Mouse (Mus musculus) hindbrain, embryonic 15.5 days (tissue): Measurements from ENCODE around the gene Neurl2. TPM values are rescaled to one million over a fixed set of nuclear protein-coding genes. Genes with fewer than 3 reads are reported as not detected.

Experiments used
- ATAC-seq: fragments of 200-750 bp; cut with Nextera tagmentation; 2 replicates; pipeline ENCODE4 v1.8.0; 2017; ENCODE audit warnings: low read depth, moderate number of reproducible peaks, moderate TSS enrichment; ENCODE audit not compliant: low FRiP score
- H3K27ac ChIP-seq: fragments of 300-500 bp; sonication (generic); replicated peaks from 2 replicates; pipeline ENCODE4 v1.5.1; 2015; ENCODE audit warnings: mild to moderate bottlenecking, inconsistent platforms
- H3K27me3 ChIP-seq: fragments of 300-500 bp; sonication (generic); 2 replicates; pipeline ENCODE4 v1.6.1; 2015; ENCODE audit warnings: control low read depth, inconsistent platforms
- H3K36me3 ChIP-seq: fragments of 300-500 bp; sonication (generic); 2 replicates; pipeline ENCODE4 v1.6.1; 2015; ENCODE audit warnings: control low read depth, inconsistent platforms
- H3K4me1 ChIP-seq: fragments of 300-500 bp; sonication (generic); replicated peaks from 2 replicates; pipeline ENCODE4 v1.6.1; 2015; ENCODE audit warnings: control low read depth, inconsistent platforms
- H3K4me2 ChIP-seq: fragments of 300-500 bp; sonication (generic); 2 replicates; pipeline ENCODE4 v1.6.1; 2015; ENCODE audit warnings: moderate library complexity, mild to moderate bottlenecking, inconsistent platforms
- H3K4me3 ChIP-seq: fragments of 300-500 bp; sonication (generic); 2 replicates; pipeline ENCODE4 v1.5.1; 2015; ENCODE audit warnings: mild to moderate bottlenecking, inconsistent platforms
- H3K9ac ChIP-seq: fragments of 300-500 bp; sonication (generic); 2 replicates; pipeline ENCODE4 v1.6.1; 2015; ENCODE audit warnings: inconsistent platforms
- H3K9me3 ChIP-seq: fragments of 300-500 bp; sonication (generic); 2 replicates; pipeline ENCODE4 v1.6.1; 2016; ENCODE audit warnings: control low read depth, inconsistent platforms
- WGBS: fragments of 180-500 bp; shearing (Covaris S2); methylation state at CpG from one replicate; pipeline ENCODE4 v1.1.7; 2015; 5-methylcytosine and 5-hydroxymethylcytosine counted together
- polyA plus RNA-seq: library from polyadenylated mRNA; unstranded; fragments of >200 nt; fragmentation: Nextera tagmentation; extraction: Ambion mirVana; gene quantifications from 2 replicates; pipeline ENCODE4 v1.2.1, GENCODE M21; 2015

The Neurl2 gene
- polyA plus RNA-seq, 1 experiment from 2014 or later, result 7.9 TPM

GRCm38 (mm10) chr2:164827146-164827850 is 6.0 kb downstream of the Neurl2 start:
- no peak overlapping the region for H3K4me3 ChIP-seq
- ATAC-seq, result no peak

GRCm38 (mm10) chr2:164825521-164825920 is 7.7 kb downstream of the Neurl2 start:
- Histone ChIP-seq H3K4me3 (no peak overlapping the region), H3K36me3 (peaks cover 34% of the 10 kb centered on the region), H3K27me3 (no peaks in the 10 kb centered on the region), H3K9ac (no peak overlapping the region), H3K4me2 (no peak overlapping the region), H3K27ac (no peak overlapping the region), H3K4me1 (peaks cover 28% of the 10 kb centered on the region), H3K9me3 (no peaks in the 10 kb centered on the region)
- 97% methylated on average over 17 of the region's 17 CpGs for WGBS
- no peak for ATAC-seq

More at GRCm38 (mm10) chr2:164827146-164827850, 6.0 kb downstream of the Neurl2 start:
- no peaks in the 10 kb centered on the region for H3K27me3 ChIP-seq
- H3K9ac ChIP-seq, result no peak overlapping the region
- H3K4me2 ChIP-seq, result no peak overlapping the region
- WGBS, result 89% methylated on average over 15 of the region's 16 CpGs
- H3K9me3 ChIP-seq, result no peaks in the 10 kb centered on the region
- no peak overlapping the region for H3K27ac ChIP-seq
- H3K4me1 ChIP-seq, result peaks cover 24% of the 10 kb centered on the region
- H3K36me3 ChIP-seq, result peaks cover 26% of the 10 kb centered on the region

GRCm38 (mm10) chr2:164823969-164824368 is 9.3 kb downstream of the Neurl2 start:
- no peaks in the 10 kb centered on the region for H3K9me3 ChIP-seq
- 96% methylated on average over 4 of the region's 4 CpGs for WGBS
- no peak overlapping the region for H3K27ac ChIP-seq
- no peak overlapping the region for H3K9ac ChIP-seq
- ATAC-seq, result no peak
- peak overlapping the region; percentile 60 for H3K4me2 ChIP-seq
- H3K36me3 ChIP-seq, result peaks cover 36% of the 10 kb centered on the region
- H3K4me3 ChIP-seq, result peak overlapping the region; percentile 64; the same call in 1 of the 2 replicates
- no peaks in the 10 kb centered on the region for H3K27me3 ChIP-seq
- peaks cover 28% of the 10 kb centered on the region for H3K4me1 ChIP-seq

- Histone ChIP-seq H3K4me3 (peak overlapping the region; percentile 64), H3K4me1 (peaks cover 28% of the 10 kb centered on the region), H3K9ac (peak overlapping the region; percentile 82), H3K36me3 (peaks cover 32% of the 10 kb centered on the region), H3K27me3 (no peaks in the 10 kb centered on the region), H3K27ac (peak overlapping the region; percentile 92), H3K4me2 (peak overlapping the region; percentile 60), H3K9me3 (no peaks in the 10 kb centered on the region)
- peak; percentile 60 for ATAC-seq
- 1% methylated on average over 10 of the region's 10 CpGs for WGBS
Measured at GRCm38 (mm10) chr2:164823181-164823585, 10.1 kb downstream of the Neurl2 start.

- peak within 1 kb of the TSS; percentile 92 for H3K27ac ChIP-seq
- peak within 1 kb of the TSS; percentile 82 for H3K9ac ChIP-seq
- H3K4me1 ChIP-seq, result peaks cover 28% of the 10 kb centered on the region
- H3K27me3 ChIP-seq, result no peaks in the 10 kb centered on the region
- peak within 1 kb of the TSS; percentile 64 for H3K4me3 ChIP-seq
- H3K36me3 ChIP-seq, result peaks cover 27% of the 10 kb centered on the region
- WGBS, result under 1% methylated on average over 32 of the region's 32 CpGs
- H3K4me2 ChIP-seq, result peak within 1 kb of the TSS; percentile 60
- ATAC-seq, result peak; percentile 98
- H3K9me3 ChIP-seq, result no peaks in the 10 kb centered on the region
Measured at GRCm38 (mm10) chr2:164822636-164823165, 10.6 kb downstream of the Neurl2 start, which contains the start of gene Zswim1. Zswim1 (plus strand) TSS chr2:164822686.

- Histone ChIP-seq H3K36me3 (peaks cover 21% of the 10 kb centered on the region), H3K9me3 (no peaks in the 10 kb centered on the region), H3K4me1 (peaks cover 24% of the 10 kb centered on the region), H3K9ac (no peak overlapping the region), H3K27me3 (no peaks in the 10 kb centered on the region), H3K4me2 (no peak overlapping the region), H3K4me3 (no peak overlapping the region), H3K27ac (no peak overlapping the region)
- WGBS, result 81% methylated on average over 6 of the region's 6 CpGs
- no peak for ATAC-seq
Measured at GRCm38 (mm10) chr2:164821060-164821459, 12.2 kb downstream of the Neurl2 start.

GRCm38 (mm10) chr2:164817703-164818102 is 15.6 kb downstream of the Neurl2 start:
- ATAC-seq, result no peak
- Histone ChIP-seq H3K36me3 (peaks cover 14% of the 10 kb centered on the region; the same call in 1 of the 2 replicates), H3K27me3 (no peaks in the 10 kb centered on the region), H3K27ac (no peak overlapping the region), H3K4me1 (peaks cover 9% of the 10 kb centered on the region), H3K4me3 (no peak overlapping the region), H3K9me3 (no peaks in the 10 kb centered on the region), H3K4me2 (no peak overlapping the region), H3K9ac (no peak overlapping the region)
- 72% methylated on average over 5 of the region's 5 CpGs for WGBS

GRCm38 (mm10) chr2:164817206-164817605 is 16.1 kb downstream of the Neurl2 start:
- no peaks in the 10 kb centered on the region for H3K27me3 ChIP-seq
- H3K27ac ChIP-seq, result no peak overlapping the region
- ATAC-seq, result no peak
- no peak overlapping the region for H3K9ac ChIP-seq
- H3K36me3 ChIP-seq, result peaks cover 14% of the 10 kb centered on the region; the same call in 1 of the 2 replicates
- peaks cover 5% of the 10 kb centered on the region for H3K4me1 ChIP-seq
- WGBS, result 90% methylated on average over 6 of the region's 6 CpGs
- H3K9me3 ChIP-seq, result no peaks in the 10 kb centered on the region
- H3K4me3 ChIP-seq, result no peak overlapping the region
- H3K4me2 ChIP-seq, result no peak overlapping the region

- H3K4me3 ChIP-seq, result no peak overlapping the region
- no peak for ATAC-seq
- 91% methylated on average over 8 of the region's 8 CpGs for WGBS
- H3K9ac ChIP-seq, result no peak overlapping the region
- no peaks in the 10 kb centered on the region for H3K9me3 ChIP-seq
- no peak overlapping the region for H3K27ac ChIP-seq
- H3K36me3 ChIP-seq, result peaks cover 9% of the 10 kb centered on the region; the same call in 1 of the 2 replicates
- no peak overlapping the region for H3K4me2 ChIP-seq
- no peaks in the 10 kb centered on the region for H3K4me1 ChIP-seq
- H3K27me3 ChIP-seq, result no peaks in the 10 kb centered on the region
Measured at GRCm38 (mm10) chr2:164815821-164816220, 17.4 kb downstream of the Neurl2 start.

GRCm38 (mm10) chr2:164815348-164815747 is 17.9 kb downstream of the Neurl2 start:
- ATAC-seq, result no peak
- Histone ChIP-seq H3K36me3 (peaks cover 4% of the 10 kb centered on the region; the same call in 1 of the 2 replicates), H3K4me1 (no peaks in the 10 kb centered on the region), H3K4me2 (no peak overlapping the region), H3K9ac (no peak overlapping the region), H3K27me3 (no peaks in the 10 kb centered on the region), H3K9me3 (no peaks in the 10 kb centered on the region), H3K4me3 (no peak overlapping the region), H3K27ac (no peak overlapping the region)
- WGBS, result 94% methylated on average over 5 of the region's 5 CpGs

- Histone ChIP-seq H3K27me3 (no peaks in the 10 kb centered on the region), H3K9me3 (no peaks in the 10 kb centered on the region), H3K36me3 (peaks cover 13% of the 10 kb centered on the region; the same call in 1 of the 2 replicates), H3K4me2 (no peak overlapping the region), H3K4me1 (no peaks in the 10 kb centered on the region), H3K4me3 (no peak overlapping the region), H3K9ac (no peak overlapping the region), H3K27ac (no peak overlapping the region)
- ATAC-seq, result no peak
- WGBS, result 78% methylated on average over 2 of the region's 2 CpGs
Measured at GRCm38 (mm10) chr2:164813557-164813956, 19.7 kb downstream of the Neurl2 start.

- ATAC-seq, result no peak
- Histone ChIP-seq H3K9me3 (no peaks in the 10 kb centered on the region), H3K36me3 (peaks cover 9% of the 10 kb centered on the region; the same call in 1 of the 2 replicates), H3K9ac (no peak overlapping the region), H3K4me1 (peaks cover 38% of the 10 kb centered on the region), H3K27me3 (no peaks in the 10 kb centered on the region), H3K4me2 (peak overlapping the region; percentile 73; the same call in 1 of the 2 replicates), H3K4me3 (0 out of 2 replicates have a peak overlapping the region, but pooled peaks have one; percentile 78), H3K27ac (no peak overlapping the region)
- 89% methylated on average over 7 of the region's 7 CpGs for WGBS
Measured at GRCm38 (mm10) chr2:164806614-164807013, 26.6 kb downstream of the Neurl2 start.
